23 mouse cellular contexts compared by ENCODE assay signal in genomic region chr7:117258557-117258956, GRCm38 (mm10).
DNase-seq lines count a peak whose midpoint lies in the region; ATAC-seq lines count a peak whose summit lies in the region.
"Had no signal": no experiment of that assay in that cellular context is flagged by ENCODE, and none has a peak within 500 bp of the region (broad histone marks: within the 10 kb centered on the region; RNA-seq: fewer than 3 reads in every experiment).

No protein-coding gene starts in this region.

- no peak overlapping the region for H3K4me3 ChIP-seq in embryonic facial prominence, embryonic 14.5 days (ENCODE audit: low read depth, low read length)
- H3K4me3 ChIP-seq in limb, embryonic 13.5 days: no peak overlapping the region
- H3K4me3 ChIP-seq: heart, adult 2 months; hindbrain, embryonic 15.5 days; neural tube, embryonic 12.5 days had no signal

- peak overlapping the region; percentile 2; the same call in 1 of the 2 replicates for H3K27ac ChIP-seq in embryonic facial prominence, embryonic 14.5 days (replicated peaks; ENCODE audit: low read depth, low read length)
- peak overlapping the region; percentile 70; the same call in 1 of the 2 replicates for H3K27ac ChIP-seq in limb, embryonic 13.5 days
- H3K27ac ChIP-seq: heart, adult 2 months; hindbrain, embryonic 15.5 days; kidney, postnatal 0 days; neural tube, embryonic 12.5 days had no signal

- H3K9me3 ChIP-seq in embryonic facial prominence, embryonic 14.5 days (ENCODE audit: control insufficient read depth, low read length): no peaks in the 10 kb centered on the region
- H3K9me3 ChIP-seq in limb, embryonic 13.5 days: no peaks in the 10 kb centered on the region
- H3K9me3 ChIP-seq: hindbrain, embryonic 15.5 days; neural tube, embryonic 12.5 days had no signal

- H3K9ac ChIP-seq in embryonic facial prominence, embryonic 14.5 days (ENCODE audit: low read depth, low read length): no peak overlapping the region
- no peak overlapping the region for H3K9ac ChIP-seq in limb, embryonic 13.5 days
- H3K9ac ChIP-seq: hindbrain, embryonic 15.5 days; neural tube, embryonic 12.5 days had no signal

- ATAC-seq in embryonic facial prominence, embryonic 14.5 days (ENCODE audit: low read depth): 0 out of 2 replicates have a peak, but pooled peaks have one; percentile 32
- ATAC-seq in limb, embryonic 13.5 days (ENCODE audit: low FRiP score, low read depth): no peak
- no peak for ATAC-seq in monocyte, adult 5-6 weeks (replicated peaks; ENCODE audit: insufficient number of reproducible peaks, low FRiP score, low TSS enrichment, poor library complexity, severe bottlenecking)
- ATAC-seq: CD4-positive, CD25-positive, alpha-beta regulatory T cell, adult 4 months; forebrain, embryonic 14.5 days; intestine, embryonic 16.5 days; lung, postnatal 0 days; Patski had no signal

- H3K4me2 ChIP-seq in embryonic facial prominence, embryonic 14.5 days (ENCODE audit: low read depth, low read length): peak overlapping the region; percentile 28; the same call in 1 of the 2 replicates
- H3K4me2 ChIP-seq in limb, embryonic 13.5 days (replicated peaks): peak overlapping the region; percentile 37
- H3K4me2 ChIP-seq: hindbrain, embryonic 15.5 days; midbrain, embryonic 11.5 days; neural tube, embryonic 12.5 days had no signal

- peaks cover 24% of the 10 kb centered on the region for H3K4me1 ChIP-seq in embryonic facial prominence, embryonic 14.5 days (ENCODE audit: control insufficient read depth, insufficient read depth, low read length)
- peaks cover 39% of the 10 kb centered on the region for H3K4me1 ChIP-seq in limb, embryonic 13.5 days
- H3K4me1 ChIP-seq: neural tube, embryonic 12.5 days had no signal

- H3K27me3 ChIP-seq in embryonic facial prominence, embryonic 14.5 days (replicated peaks; ENCODE audit: control insufficient read depth, insufficient read depth, low read length): no peaks in the 10 kb centered on the region
- H3K27me3 ChIP-seq in limb, embryonic 13.5 days: no peaks in the 10 kb centered on the region
- H3K27me3 ChIP-seq: hindbrain, embryonic 15.5 days; neural tube, embryonic 12.5 days; Patski had no signal

- peak; percentile 41 for DNase-seq in layer of hippocampus, adult 11-12 months (ENCODE audit: low spot score)
- DNase-seq in layer of hippocampus, postnatal 10 days (ENCODE audit: low spot score in 2 of 2): no peak
- peak; percentile 50 for DNase-seq in brain, adult 2 months (ENCODE audit: low read depth, low spot score)
- peak; percentile 81 for DNase-seq in embryonic facial prominence, embryonic 14.5 days (ENCODE audit: low spot score)
- no peak for DNase-seq in ovary, postnatal 14 days (ENCODE audit: low spot score)
- DNase-seq: adrenal gland, adult 8-10 months; cerebellum, adult 11-12 months; cerebellum, postnatal 25 days; gastrocnemius, postnatal 14 days; heart, adult 2 months; heart, postnatal 36 days; liver had no signal

- H3K36me3 ChIP-seq in embryonic facial prominence, embryonic 14.5 days (ENCODE audit: control insufficient read depth, insufficient read depth, low read length): no peaks in the 10 kb centered on the region
- no peaks in the 10 kb centered on the region for H3K36me3 ChIP-seq in limb, embryonic 13.5 days
- H3K36me3 ChIP-seq: hindbrain, embryonic 15.5 days; neural tube, embryonic 12.5 days had no signal

- 27% methylated on average over 5 of the region's 5 CpGs for WGBS in embryonic facial prominence, embryonic 14.5 days
- WGBS in limb, embryonic 13.5 days: 15% methylated on average over 5 of the region's 5 CpGs

Comparison
In these comparisons a context has a peak if more than half of its experiments do, and no peak if none do; other contexts are left out.
1. DNase-seq: peak in layer of hippocampus, adult 11-12 months (single experiment), brain, adult 2 months (single experiment) and embryonic facial prominence, embryonic 14.5 days (single experiment); none in layer of hippocampus, postnatal 10 days (0 of 2) and ovary, postnatal 14 days (single experiment).